Mouse (Mus musculus): ENCODE results near the gene Mrpl20.

GRCm38 (mm10) chr4:155853421-155853820 lies 50.7 kb downstream of the Mrpl20 start:
- no peak for TF ChIP-seq CTCF (conservative IDR thresholded peaks at IDR 0.05; ENCODE audit: low read length)
- TF ChIP-seq POU5F1 (IDR thresholded peaks at IDR 0.05; ENCODE audit: borderline replicate concordance, low read length): no peak

Data from E14TG2a.4 (cell line).